Mouse (Mus musculus) spleen, postnatal 4 days (tissue): ENCODE results near the gene Chmp2a.

Source experiments
- DNase-seq, 2 experiments: peaks; one replicate each; pipeline ENCODE4 v3.0.0; 2022; ENCODE audit warnings: low spot score in 2 of 2

The Chmp2a gene

GRCm38 (mm10) chr7:13003380-13003779 is 31.2 kb downstream of the Chmp2a start:
- DNase-seq = no peak

GRCm38 (mm10) chr7:13001584-13001983 is 33.0 kb downstream of the Chmp2a start:
- no peak for DNase-seq

- no peak for DNase-seq
These were observed 35.8 kb downstream of the Chmp2a start, which contains the start of gene Trim28 for GRCm38 (mm10) chr7:12998851-12999250. Gene Trim28 (plus strand): TSS chr7:12999114.

GRCm38 (mm10) chr7:12998053-12998452 is 36.6 kb downstream of the Chmp2a start, which contains the start of gene Slc27a5:
Gene Slc27a5 (minus strand): TSS chr7:12998192.
- no peak for DNase-seq

- no peak for DNase-seq
These were observed 37.4 kb downstream of the Chmp2a start for GRCm38 (mm10) chr7:12997230-12997629.

GRCm38 (mm10) chr7:12995862-12996261 is 38.7 kb downstream of the Chmp2a start:
- DNase-seq = no peak

GRCm38 (mm10) chr7:12993148-12993547 is 41.5 kb downstream of the Chmp2a start:
- no peak for DNase-seq

GRCm38 (mm10) chr7:12992222-12992621 is 42.4 kb downstream of the Chmp2a start:
- peak; percentile 39 to 78 for DNase-seq

GRCm38 (mm10) chr7:12987409-12988189 is 47.0 kb downstream of the Chmp2a start:
- no peak for DNase-seq

GRCm38 (mm10) chr7:12986906-12987305 is 47.7 kb downstream of the Chmp2a start:
- no peak for DNase-seq

GRCm38 (mm10) chr7:12985724-12986123 is 48.9 kb downstream of the Chmp2a start:
- DNase-seq = no peak
